Comparison of ENCODE assay signal across 28 mouse cellular contexts in the genomic region with DNA sequence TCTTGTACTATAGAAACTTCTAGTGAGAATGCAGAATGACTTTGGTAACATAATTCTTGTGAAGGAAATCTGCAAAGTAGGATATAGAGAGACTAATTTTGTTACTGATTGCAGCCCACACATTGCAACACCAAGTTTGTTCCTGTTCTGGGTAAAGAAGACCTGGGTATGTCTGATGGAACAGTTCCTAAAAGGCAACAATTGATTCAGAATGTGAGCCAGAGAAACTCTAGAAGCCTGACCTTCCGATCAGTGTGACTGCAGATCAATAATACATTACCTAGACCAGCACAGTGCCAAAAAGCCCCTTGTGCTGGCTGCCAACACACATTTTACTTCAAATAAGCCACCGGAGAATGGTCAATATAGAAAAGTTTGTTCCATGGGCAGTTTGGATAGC.
DNase-seq lines count a peak whose midpoint lies in the region; ATAC-seq and TF ChIP-seq lines count a peak whose summit lies in the region.
"Had no signal": no experiment of that assay in that cellular context is flagged by ENCODE, and none has a peak within 500 bp of the region (broad histone marks: within the 10 kb centered on the region; RNA-seq: fewer than 3 reads in every experiment).

No protein-coding gene starts in this region.

- H3K27me3 ChIP-seq in liver, postnatal 0 days (ENCODE audit: insufficient read depth, low read length), result no peaks in the 10 kb centered on the region
- no peaks in the 10 kb centered on the region for H3K27me3 ChIP-seq in liver, embryonic 11.5 days (replicated peaks; ENCODE audit: control insufficient read depth, insufficient read depth, low read length)
- H3K27me3 ChIP-seq in forebrain, embryonic 16.5 days (replicated peaks; ENCODE audit: control insufficient read depth, insufficient read depth, low read length), result no peaks in the 10 kb centered on the region
- H3K27me3 ChIP-seq: CH12.LX; embryonic facial prominence, embryonic 13.5 days; embryonic facial prominence, embryonic 15.5 days; forebrain, embryonic 12.5 days; Patski had no signal

- no peaks in the 10 kb centered on the region for H3K36me3 ChIP-seq in liver, postnatal 0 days (replicated peaks; ENCODE audit: insufficient read depth, low read length)
- H3K36me3 ChIP-seq in liver, embryonic 11.5 days (ENCODE audit: control insufficient read depth, insufficient read depth, low read length), result no peaks in the 10 kb centered on the region
- no peaks in the 10 kb centered on the region for H3K36me3 ChIP-seq in forebrain, embryonic 16.5 days (ENCODE audit: control insufficient read depth, insufficient read depth)
- H3K36me3 ChIP-seq: embryonic facial prominence, embryonic 13.5 days; embryonic facial prominence, embryonic 15.5 days; forebrain, embryonic 10.5 days; forebrain, embryonic 12.5 days; G1E had no signal

- no peaks in the 10 kb centered on the region for H3K9me3 ChIP-seq in liver, postnatal 0 days (ENCODE audit: low read length)
- no peaks in the 10 kb centered on the region for H3K9me3 ChIP-seq in liver, embryonic 11.5 days (ENCODE audit: control insufficient read depth, low read length)
- no peaks in the 10 kb centered on the region for H3K9me3 ChIP-seq in forebrain, embryonic 16.5 days (ENCODE audit: control insufficient read depth, low read length)
- H3K9me3 ChIP-seq: embryonic facial prominence, embryonic 13.5 days; embryonic facial prominence, embryonic 15.5 days; forebrain, embryonic 10.5 days; forebrain, embryonic 12.5 days; G1E had no signal

- no peak overlapping the region for H3K27ac ChIP-seq in liver, postnatal 0 days (ENCODE audit: low read depth)
- no peak overlapping the region for H3K27ac ChIP-seq in liver, embryonic 11.5 days (ENCODE audit: low read depth, low read length)
- no peak overlapping the region for H3K27ac ChIP-seq in forebrain, embryonic 16.5 days (ENCODE audit: low read length)
- H3K27ac ChIP-seq: embryonic facial prominence, embryonic 13.5 days; embryonic facial prominence, embryonic 15.5 days; forebrain, embryonic 10.5 days; forebrain, embryonic 12.5 days had no signal

- H3K4me2 ChIP-seq in liver, postnatal 0 days (ENCODE audit: low read depth, low read length), result no peak overlapping the region
- no peak overlapping the region for H3K4me2 ChIP-seq in liver, embryonic 11.5 days
- H3K4me2 ChIP-seq in forebrain, embryonic 16.5 days (ENCODE audit: low read length), result no peak overlapping the region
- H3K4me2 ChIP-seq: embryonic facial prominence, embryonic 13.5 days; embryonic facial prominence, embryonic 15.5 days; forebrain, embryonic 12.5 days had no signal

- DNase-seq in liver, postnatal 0 days, result no peak
- no peak for DNase-seq in liver, embryonic 11.5 days (ENCODE audit: low spot score)
- DNase-seq in adipocyte (ENCODE audit: low spot score), result no peak
- DNase-seq: adrenal gland, adult 2 months; adrenal gland, postnatal 10 days; adrenal gland, postnatal 25 days; B cell, adult 2 months; cerebellum, adult 11 months; cerebellum, adult 18-20 months; cerebellum, adult 8-10 months; cerebellum, adult 9-11 months; cerebellum, postnatal 14 days; cerebellum, postnatal 36 days; embryo, embryonic 11 days; forebrain, postnatal 0 days had no signal

- TF ChIP-seq CTCF in liver, postnatal 0 days (IDR thresholded peaks at IDR 0.05; ENCODE audit: low read depth), result no peak

- H3K4me1 ChIP-seq in liver, postnatal 0 days (ENCODE audit: insufficient read depth), result no peaks in the 10 kb centered on the region
- no peaks in the 10 kb centered on the region for H3K4me1 ChIP-seq in liver, embryonic 11.5 days (replicated peaks; ENCODE audit: control insufficient read depth, insufficient read depth, low read length)
- H3K4me1 ChIP-seq in forebrain, embryonic 16.5 days (replicated peaks; ENCODE audit: control insufficient read depth, insufficient read depth, low read length), result no peaks in the 10 kb centered on the region
- H3K4me1 ChIP-seq: embryonic facial prominence, embryonic 13.5 days; embryonic facial prominence, embryonic 15.5 days; forebrain, embryonic 12.5 days had no signal

- H3K9ac ChIP-seq in liver, postnatal 0 days (replicated peaks), result no peak overlapping the region
- no peak overlapping the region for H3K9ac ChIP-seq in liver, embryonic 11.5 days (ENCODE audit: low read depth, low read length)
- no peak overlapping the region for H3K9ac ChIP-seq in forebrain, embryonic 16.5 days (replicated peaks; ENCODE audit: low read depth, low read length)
- H3K9ac ChIP-seq: embryonic facial prominence, embryonic 13.5 days; embryonic facial prominence, embryonic 15.5 days; forebrain, embryonic 12.5 days; forebrain, postnatal 0 days had no signal

- WGBS in liver, postnatal 0 days (ENCODE audit: insufficient replicate concordance), result 59% methylated on average over 2 of the region's 2 CpGs
- 87% methylated on average over 2 of the region's 2 CpGs for WGBS in liver, embryonic 11.5 days
- 92% methylated on average over 2 of the region's 2 CpGs for WGBS in forebrain, embryonic 16.5 days

- H3K4me3 ChIP-seq in liver, postnatal 0 days (ENCODE audit: low read depth, low read length), result no peak overlapping the region
- H3K4me3 ChIP-seq in liver, embryonic 11.5 days (ENCODE audit: low read depth, low read length), result no peak overlapping the region
- H3K4me3 ChIP-seq in forebrain, embryonic 16.5 days (replicated peaks; ENCODE audit: low read length), result no peak overlapping the region
- H3K4me3 ChIP-seq: embryonic facial prominence, embryonic 13.5 days; embryonic facial prominence, embryonic 15.5 days; erythroblast, embryonic 14.5 days; forebrain, embryonic 10.5 days; forebrain, embryonic 12.5 days had no signal

- ATAC-seq in liver, postnatal 0 days, result peak; percentile 76
- ATAC-seq in liver, embryonic 11.5 days (replicated peaks; ENCODE audit: low FRiP score), result no peak
- ATAC-seq in granulocyte monocyte progenitor cell, adult 5-6 weeks (replicated peaks; ENCODE audit: poor library complexity, severe bottlenecking), result peak; percentile 30; the same call in 1 of the 2 replicates
- ATAC-seq in forebrain, embryonic 16.5 days, result no peak
- ATAC-seq: activated CD4-positive, CD25-positive, alpha-beta regulatory T cell, adult 4 months; CD4-positive, CD25-positive, alpha-beta regulatory T cell, adult 4 months; forebrain, embryonic 14.5 days; forebrain, postnatal 0 days; Patski had no signal

- no peak for TF ChIP-seq EP300 in liver, postnatal 0 days (IDR thresholded peaks at IDR 0.05; ENCODE audit: low read depth)

Comparison
In these comparisons a context has a peak if more than half of its experiments do, and no peak if none do; other contexts are left out.
1. ATAC-seq: peak in liver, postnatal 0 days (single experiment) and granulocyte monocyte progenitor cell, adult 5-6 weeks (single experiment); none in liver, embryonic 11.5 days (single experiment) and forebrain, embryonic 16.5 days (single experiment).